Mouse (Mus musculus): ENCODE results near the gene Fam13a. TPM values are rescaled to one million over a fixed set of nuclear protein-coding genes. Genes with fewer than 3 reads are reported as not detected.

Gene Fam13a
- total and polyA plus RNA-seq, 3 experiments = 0.33 TPM; not detected in 2

- Histone ChIP-seq H3K4me3 (ENCODE audit: low read depth, low read length) (no peak overlapping the region), H3K36me3 (replicated peaks) (no peaks in the 10 kb centered on the region), H3K27me3 (ENCODE audit: insufficient read depth, low read length) (no peaks in the 10 kb centered on the region), H3K9me3 (replicated peaks) (no peaks in the 10 kb centered on the region), H3K4me1 (ENCODE audit: insufficient read depth, low read depth, low read length) (no peaks in the 10 kb centered on the region)
- ATAC-seq (ENCODE audit: extremely low read depth, insufficient number of reproducible peaks, low FRiP score, poor library complexity, severe bottlenecking) = no peak
- no peak for DNase-seq (ENCODE audit: low spot score)
- TF ChIP-seq POLR2AphosphoS5 (IDR thresholded peaks at IDR 0.05; ENCODE audit: insufficient replicate concordance, low read depth, low read length) (no peak), TAL1 (conservative IDR thresholded peaks at IDR 0.05; ENCODE audit: low read depth, low read length) (no peak), CTCF (IDR thresholded peaks at IDR 0.05; ENCODE audit: low read depth, low read length) (no peak), GATA1 (IDR thresholded peaks at IDR 0.05; ENCODE audit: borderline replicate concordance, low read length) (no peak), GATA2 (IDR thresholded peaks at IDR 0.05; ENCODE audit: borderline replicate concordance, low read depth, low read length) (no peak)
These were observed 35.6 kb downstream of the Fam13a start for GRCm38 (mm10) chr6:58988706-58989105.

DNA sequence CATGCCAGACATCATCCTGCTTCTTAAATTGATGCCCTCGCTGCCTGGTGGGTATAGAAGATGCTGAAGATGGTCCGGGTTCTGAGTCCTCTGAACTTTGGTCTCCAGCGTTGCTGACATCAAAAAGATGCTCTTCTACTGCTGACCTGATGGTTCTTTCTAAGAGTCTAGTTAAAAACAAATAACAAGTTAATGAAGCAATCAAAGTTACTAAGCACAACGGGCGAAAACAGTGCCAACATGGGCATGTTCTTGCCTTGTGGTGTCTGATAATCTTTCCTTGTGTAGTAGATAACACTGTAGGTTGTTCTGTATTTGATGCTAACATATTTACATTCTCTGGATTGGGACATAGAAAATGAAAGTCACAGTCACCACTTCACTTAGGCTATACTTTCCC, 37.2 kb downstream of the Fam13a start:
- Histone ChIP-seq H3K4me1 (ENCODE audit: insufficient read depth, low read depth, low read length) (no peaks in the 10 kb centered on the region), H3K4me3 (ENCODE audit: low read depth, low read length) (no peak overlapping the region), H3K36me3 (replicated peaks) (no peaks in the 10 kb centered on the region), H3K27me3 (ENCODE audit: insufficient read depth, low read length) (no peaks in the 10 kb centered on the region), H3K9me3 (replicated peaks) (no peaks in the 10 kb centered on the region)
- ATAC-seq (ENCODE audit: extremely low read depth, insufficient number of reproducible peaks, low FRiP score, poor library complexity, severe bottlenecking) (no peak), DNase-seq (ENCODE audit: low spot score) (no peak)
- TF ChIP-seq GATA2 (IDR thresholded peaks at IDR 0.05; ENCODE audit: borderline replicate concordance, low read depth, low read length) (no peak), GATA1 (IDR thresholded peaks at IDR 0.05; ENCODE audit: borderline replicate concordance, low read length) (no peak), POLR2AphosphoS5 (IDR thresholded peaks at IDR 0.05; ENCODE audit: insufficient replicate concordance, low read depth, low read length) (no peak), TAL1 (conservative IDR thresholded peaks at IDR 0.05; ENCODE audit: low read depth, low read length) (no peak), CTCF (IDR thresholded peaks at IDR 0.05; ENCODE audit: low read depth, low read length) (no peak)

DNA sequence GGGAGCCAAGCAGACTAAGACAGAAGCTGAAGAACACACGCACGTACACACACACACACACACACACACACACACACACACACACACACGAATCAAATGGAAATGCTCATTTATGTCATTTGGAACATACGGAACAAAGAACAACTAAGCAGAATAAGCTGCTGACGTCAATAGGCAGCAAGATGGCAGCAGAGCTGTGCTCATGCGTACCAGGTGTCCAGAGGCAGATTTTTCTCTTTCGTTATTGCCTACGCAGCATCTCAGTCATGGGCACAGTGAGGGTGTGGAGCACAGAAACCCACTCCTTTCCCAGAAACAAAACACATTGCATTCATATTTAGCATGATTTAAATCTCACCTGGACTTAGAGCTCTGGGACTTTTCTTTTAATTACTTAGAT, 39.2 kb downstream of the Fam13a start:
- Histone ChIP-seq H3K4me3 (ENCODE audit: low read depth, low read length) (no peak overlapping the region), H3K4me1 (ENCODE audit: insufficient read depth, low read depth, low read length) (no peaks in the 10 kb centered on the region), H3K9me3 (replicated peaks) (no peaks in the 10 kb centered on the region), H3K36me3 (replicated peaks) (no peaks in the 10 kb centered on the region), H3K27me3 (ENCODE audit: insufficient read depth, low read length) (no peaks in the 10 kb centered on the region)
- ATAC-seq (ENCODE audit: extremely low read depth, insufficient number of reproducible peaks, low FRiP score, poor library complexity, severe bottlenecking) (no peak), DNase-seq (ENCODE audit: low spot score) (no peak)
- TF ChIP-seq TAL1 (conservative IDR thresholded peaks at IDR 0.05; ENCODE audit: low read depth, low read length) = no peak
- no peak for TF ChIP-seq POLR2AphosphoS5 (IDR thresholded peaks at IDR 0.05; ENCODE audit: insufficient replicate concordance, low read depth, low read length)
- TF ChIP-seq GATA1 (IDR thresholded peaks at IDR 0.05; ENCODE audit: borderline replicate concordance, low read length) = no peak
- TF ChIP-seq CTCF (IDR thresholded peaks at IDR 0.05; ENCODE audit: low read depth, low read length) = no peak
- TF ChIP-seq GATA2 (IDR thresholded peaks at IDR 0.05; ENCODE audit: borderline replicate concordance, low read depth, low read length) = no peak

DNA sequence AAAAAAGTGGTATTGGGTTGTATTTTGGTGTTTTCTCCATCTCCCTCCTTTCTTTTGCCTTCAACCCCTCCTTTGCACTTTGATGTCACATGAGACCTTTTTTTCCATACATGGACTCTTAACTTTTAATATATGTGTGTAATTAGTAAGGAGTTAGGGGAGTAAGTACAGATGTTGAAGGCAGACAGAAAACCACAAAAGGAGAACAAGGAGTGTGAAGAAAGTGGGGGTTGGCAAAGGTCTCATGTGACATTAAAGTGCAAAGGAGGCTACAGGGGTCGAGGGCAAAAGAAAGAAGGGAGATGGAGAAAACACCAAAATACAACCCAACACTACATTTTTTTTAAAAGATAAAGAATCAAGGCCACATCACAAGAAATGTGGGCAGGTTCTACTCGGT, 49.1 kb downstream of the Fam13a start:
- ATAC-seq (ENCODE audit: extremely low read depth, insufficient number of reproducible peaks, low FRiP score, poor library complexity, severe bottlenecking) (no peak), DNase-seq (ENCODE audit: low spot score) (no peak)
- H3K4me3 ChIP-seq (ENCODE audit: low read depth, low read length) = no peak overlapping the region
- H3K27me3 ChIP-seq (ENCODE audit: insufficient read depth, low read length) = 0 out of 2 replicates have a peak, but pooled peaks cover 3% of the 10 kb centered on the region
- no peaks in the 10 kb centered on the region for H3K4me1 ChIP-seq (ENCODE audit: insufficient read depth, low read depth, low read length)
- no peaks in the 10 kb centered on the region for H3K36me3 ChIP-seq (replicated peaks)
- TF ChIP-seq CTCF (IDR thresholded peaks at IDR 0.05; ENCODE audit: low read depth, low read length) (no peak), POLR2AphosphoS5 (IDR thresholded peaks at IDR 0.05; ENCODE audit: insufficient replicate concordance, low read depth, low read length) (no peak)
- no peaks in the 10 kb centered on the region for H3K9me3 ChIP-seq (replicated peaks)

- H3K9me3 ChIP-seq (replicated peaks) = no peaks in the 10 kb centered on the region
- H3K36me3 ChIP-seq (replicated peaks) = no peaks in the 10 kb centered on the region
- H3K27me3 ChIP-seq (ENCODE audit: insufficient read depth, low read length) = 0 out of 2 replicates have a peak, but pooled peaks cover 3% of the 10 kb centered on the region
- no peak overlapping the region for H3K4me3 ChIP-seq (ENCODE audit: low read depth, low read length)
- DNase-seq (ENCODE audit: low spot score) (no peak), ATAC-seq (ENCODE audit: extremely low read depth, insufficient number of reproducible peaks, low FRiP score, poor library complexity, severe bottlenecking) (no peak)
- no peaks in the 10 kb centered on the region for H3K4me1 ChIP-seq (ENCODE audit: insufficient read depth, low read depth, low read length)
- TF ChIP-seq POLR2AphosphoS5 (IDR thresholded peaks at IDR 0.05; ENCODE audit: insufficient replicate concordance, low read depth, low read length) = no peak
These were observed 49.9 kb downstream of the Fam13a start for GRCm38 (mm10) chr6:58974428-58974827.

DNA sequence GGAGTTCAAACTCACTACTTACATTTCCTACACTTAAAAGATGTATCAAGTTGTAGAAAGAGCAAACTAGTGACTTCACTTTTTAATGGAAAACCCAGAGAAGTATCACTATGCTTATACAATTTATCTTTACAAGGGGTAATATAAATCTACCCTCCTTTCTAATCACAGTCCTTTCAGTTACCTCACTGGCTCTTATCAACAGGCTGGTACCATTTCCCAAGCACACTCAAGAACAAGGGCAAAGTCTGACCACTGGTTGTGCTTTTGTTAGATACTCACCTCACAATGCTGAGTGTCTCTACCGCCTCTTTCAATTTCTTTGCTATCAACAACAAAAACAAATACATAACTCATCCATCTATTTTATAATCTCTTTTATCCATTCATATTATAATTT, 51.5 kb downstream of the Fam13a start:
- TF ChIP-seq GATA2 (IDR thresholded peaks at IDR 0.05; ENCODE audit: borderline replicate concordance, low read depth, low read length) (no peak), CTCF (IDR thresholded peaks at IDR 0.05; ENCODE audit: low read depth, low read length) (no peak), GATA1 (IDR thresholded peaks at IDR 0.05; ENCODE audit: borderline replicate concordance, low read length) (no peak), POLR2AphosphoS5 (IDR thresholded peaks at IDR 0.05; ENCODE audit: insufficient replicate concordance, low read depth, low read length) (no peak), TAL1 (conservative IDR thresholded peaks at IDR 0.05; ENCODE audit: low read depth, low read length) (no peak)
- Histone ChIP-seq H3K27me3 (ENCODE audit: insufficient read depth, low read length) (peaks cover 3% of the 10 kb centered on the region; the same call in 1 of the 2 replicates), H3K9me3 (replicated peaks) (no peaks in the 10 kb centered on the region), H3K4me3 (ENCODE audit: low read depth, low read length) (no peak overlapping the region), H3K4me1 (ENCODE audit: insufficient read depth, low read depth, low read length) (no peaks in the 10 kb centered on the region), H3K36me3 (replicated peaks) (no peaks in the 10 kb centered on the region)
- DNase-seq (ENCODE audit: low spot score) (no peak), ATAC-seq (ENCODE audit: extremely low read depth, insufficient number of reproducible peaks, low FRiP score, poor library complexity, severe bottlenecking) (no peak)

DNA sequence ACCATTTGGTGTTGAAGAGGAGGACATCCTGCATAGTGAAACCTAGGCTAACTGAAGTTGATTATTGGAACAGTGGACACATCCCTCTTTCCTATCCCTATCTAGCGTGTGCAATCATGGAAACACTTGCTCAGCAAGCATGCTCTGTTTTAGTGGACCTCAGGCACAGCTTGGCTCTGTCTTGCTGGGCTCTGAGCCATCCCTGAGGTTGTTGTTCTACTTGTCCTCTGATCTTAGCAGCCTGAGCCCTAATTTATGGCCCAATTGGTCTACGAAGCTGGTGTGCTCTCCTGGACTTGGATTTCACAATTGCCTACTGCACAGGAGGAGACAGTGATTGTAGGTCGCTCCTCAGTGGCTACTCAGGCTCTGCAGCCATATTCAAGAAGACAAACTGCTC, 56.1 kb downstream of the Fam13a start:
- H3K4me3 ChIP-seq (ENCODE audit: low read depth, low read length) = no peak overlapping the region
- ATAC-seq (ENCODE audit: extremely low read depth, insufficient number of reproducible peaks, low FRiP score, poor library complexity, severe bottlenecking) (no peak), DNase-seq (ENCODE audit: low spot score) (no peak)
- H3K36me3 ChIP-seq (replicated peaks) = no peaks in the 10 kb centered on the region
- no peaks in the 10 kb centered on the region for H3K4me1 ChIP-seq (ENCODE audit: insufficient read depth, low read depth, low read length)
- TF ChIP-seq CTCF (IDR thresholded peaks at IDR 0.05; ENCODE audit: low read depth, low read length) (no peak), POLR2AphosphoS5 (IDR thresholded peaks at IDR 0.05; ENCODE audit: insufficient replicate concordance, low read depth, low read length) (no peak), GATA1 (IDR thresholded peaks at IDR 0.05; ENCODE audit: borderline replicate concordance, low read length) (no peak)
- H3K27me3 ChIP-seq (ENCODE audit: insufficient read depth, low read length) = no peaks in the 10 kb centered on the region; the same call in 1 of the 2 replicates
- H3K9me3 ChIP-seq (replicated peaks) = no peaks in the 10 kb centered on the region
